Mouse (Mus musculus): Measurements from ENCODE around the gene Trim30d. TPM values are rescaled to one million over a fixed set of nuclear protein-coding genes. Genes with fewer than 3 reads are reported as not detected.
"Not testable (repeated sequence)": the region's sequence is repeated elsewhere in the genome, so short reads cannot be mapped to it uniquely, and the experiment has no call there.

The Trim30d gene
- total RNA-seq (2014; rRNA removed) (1.2 and 1.5 TPM in 2 replicates), polyA plus RNA-seq (2015; fragmentation: Nextera tagmentation; extraction: Ambion mirVana) (0.59 and 0.74 TPM in 2 replicates)

DNA sequence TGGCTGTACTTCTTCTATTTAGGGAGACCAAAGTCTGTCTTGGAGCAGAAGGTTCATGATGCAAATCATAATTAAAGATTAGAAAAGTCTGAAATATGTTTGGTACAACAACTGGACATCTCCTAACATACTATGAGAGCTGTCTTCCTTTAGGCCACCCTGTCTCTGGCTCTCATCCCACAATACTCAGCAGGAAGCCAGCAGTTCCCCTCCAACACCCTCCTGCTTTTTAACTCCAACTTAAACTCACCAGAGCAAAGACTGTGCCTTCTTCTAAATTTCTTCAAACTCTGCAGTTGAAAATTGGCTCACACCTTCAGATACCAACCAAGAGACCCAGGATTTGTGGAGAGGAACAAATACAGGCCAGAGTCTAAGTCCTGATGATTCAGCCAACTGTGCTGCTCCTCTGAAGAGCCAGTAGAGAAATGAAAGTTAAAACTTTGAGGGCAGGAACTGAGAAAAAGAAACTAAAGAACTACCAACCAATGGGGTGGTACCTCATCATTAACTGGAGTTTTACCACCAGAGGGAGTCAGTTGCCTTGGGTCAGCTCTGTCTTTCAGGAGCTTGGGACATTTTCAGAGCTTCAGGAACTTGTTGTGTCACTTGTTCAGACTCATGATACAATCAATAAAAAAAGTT, at the start of gene Trim30d:
Gene Trim30d (minus strand): TSS at position 429 of the 645 bp plus-strand sequence.
- not testable (repeated sequence) for DNase-seq; H3K27me3 ChIP-seq (ENCODE audit: insufficient read depth, low read length); H3K4me1 ChIP-seq (ENCODE audit: insufficient read depth); ATAC-seq; H3K9ac ChIP-seq; H3K4me3 ChIP-seq (ENCODE audit: low read depth, low read length); H3K9me3 ChIP-seq (ENCODE audit: low read length); H3K4me2 ChIP-seq (ENCODE audit: low read depth); H3K27ac ChIP-seq (ENCODE audit: low read depth, low read length); H3K36me3 ChIP-seq (ENCODE audit: insufficient read depth)

- Histone ChIP-seq H3K4me3 (ENCODE audit: low read depth, low read length) (no peak overlapping the region), H3K9me3 (ENCODE audit: low read length) (no peaks in the 10 kb centered on the region), H3K27ac (ENCODE audit: low read depth, low read length) (no peak overlapping the region), H3K4me1 (ENCODE audit: insufficient read depth) (no peaks in the 10 kb centered on the region), H3K27me3 (ENCODE audit: insufficient read depth, low read length) (no peaks in the 10 kb centered on the region), H3K9ac (no peak overlapping the region), H3K4me2 (ENCODE audit: low read depth) (no peak overlapping the region), H3K36me3 (ENCODE audit: insufficient read depth) (no peaks in the 10 kb centered on the region)
- no peak for TF ChIP-seq CTCF (IDR thresholded peaks at IDR 0.05; ENCODE audit: low read depth)
- WGBS, result 77% methylated on average over 1 of the region's 1 CpGs
- ATAC-seq (no peak), DNase-seq (no peak)
Measured at GRCm38 (mm10) chr7:104552700-104553099, 45.1 kb upstream of the Trim30d start.

DNA sequence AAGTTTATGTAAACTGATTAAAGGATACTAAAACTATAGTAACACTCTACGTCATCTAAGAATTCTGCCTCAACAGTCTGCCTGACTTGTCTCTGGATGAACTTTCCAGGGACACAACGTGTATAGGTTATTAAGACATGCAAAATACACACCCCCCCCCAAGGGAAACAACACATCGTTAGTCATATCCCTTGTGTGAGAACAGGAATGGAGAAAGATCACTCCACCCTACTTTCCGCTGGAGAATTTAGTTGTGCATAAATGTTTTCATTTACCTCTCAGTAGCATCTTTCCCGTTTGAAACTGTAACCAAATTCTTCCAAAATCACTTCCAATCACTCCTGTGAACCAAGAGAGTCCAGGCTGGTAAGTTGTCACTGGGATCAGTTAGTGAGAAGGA, 42.2 kb upstream of the Trim30d start, which contains the start of gene Olfr651:
Gene Olfr651 (plus strand): TSS at position 301 of the 400 bp plus-strand sequence.
- 67% methylated on average over 5 of the region's 5 CpGs for WGBS
- Histone ChIP-seq H3K4me3 (ENCODE audit: low read depth, low read length) (no peak within 1 kb of the TSS), H3K9ac (no peak within 1 kb of the TSS), H3K36me3 (ENCODE audit: insufficient read depth) (no peaks in the 10 kb centered on the region), H3K9me3 (ENCODE audit: low read length) (no peaks in the 10 kb centered on the region), H3K27me3 (ENCODE audit: insufficient read depth, low read length) (no peaks in the 10 kb centered on the region), H3K4me2 (ENCODE audit: low read depth) (no peak within 1 kb of the TSS), H3K27ac (ENCODE audit: low read depth, low read length) (no peak within 1 kb of the TSS), H3K4me1 (ENCODE audit: insufficient read depth) (no peaks in the 10 kb centered on the region)
- no peak for ATAC-seq
- no peak for TF ChIP-seq CTCF (IDR thresholded peaks at IDR 0.05; ENCODE audit: low read depth)
- no peak for DNase-seq

- no peaks in the 10 kb centered on the region for H3K36me3 ChIP-seq (ENCODE audit: insufficient read depth)
- peak; percentile 16 for DNase-seq
- H3K9me3 ChIP-seq (ENCODE audit: low read length), result no peaks in the 10 kb centered on the region
- H3K4me3 ChIP-seq (ENCODE audit: low read depth, low read length), result peak overlapping the region; percentile 37
- H3K9ac ChIP-seq, result peak overlapping the region; percentile 43; the same call in 1 of the 2 replicates
- WGBS, result 5% methylated on average over 57 of the region's 59 CpGs
- H3K4me1 ChIP-seq (ENCODE audit: insufficient read depth), result no peaks in the 10 kb centered on the region
- no peaks in the 10 kb centered on the region for H3K27me3 ChIP-seq (ENCODE audit: insufficient read depth, low read length)
- peak; percentile 94 for ATAC-seq
- peak overlapping the region; percentile 48 for H3K4me2 ChIP-seq (ENCODE audit: low read depth)
- H3K27ac ChIP-seq (ENCODE audit: low read depth, low read length), result no peak overlapping the region
- no peak for TF ChIP-seq CTCF (IDR thresholded peaks at IDR 0.05; ENCODE audit: low read depth)
Measured at GRCm38 (mm10) chr7:104501589-104502371, 5.9 kb downstream of the Trim30d start.

DNA sequence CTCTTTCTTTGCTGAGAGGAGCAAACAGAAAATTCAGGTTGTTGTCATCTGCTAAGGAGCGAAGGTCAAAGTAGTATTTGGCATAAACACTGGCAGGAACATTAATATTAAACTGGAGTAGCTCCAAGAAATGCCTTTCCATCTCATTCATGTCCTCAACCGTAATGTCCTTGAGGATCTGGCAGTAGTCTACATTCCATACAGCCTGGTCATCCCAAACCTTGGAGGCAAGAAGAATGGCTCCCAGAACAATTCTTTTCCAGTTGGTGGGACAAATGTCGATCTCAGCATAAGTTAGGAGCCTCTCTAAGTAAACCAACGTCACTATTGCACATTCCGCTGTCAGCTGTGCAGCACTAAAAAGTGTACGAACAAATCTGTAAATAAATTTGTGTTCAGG, 6.5 kb downstream of the Trim30d start:
- not testable (repeated sequence) for H3K4me2 ChIP-seq (ENCODE audit: low read depth); H3K27me3 ChIP-seq (ENCODE audit: insufficient read depth, low read length); H3K9ac ChIP-seq; H3K9me3 ChIP-seq (ENCODE audit: low read length); ATAC-seq; H3K4me3 ChIP-seq (ENCODE audit: low read depth, low read length); H3K27ac ChIP-seq (ENCODE audit: low read depth, low read length); H3K36me3 ChIP-seq (ENCODE audit: insufficient read depth); H3K4me1 ChIP-seq (ENCODE audit: insufficient read depth); DNase-seq
- 72% methylated on average over 6 of the region's 6 CpGs for WGBS

DNA sequence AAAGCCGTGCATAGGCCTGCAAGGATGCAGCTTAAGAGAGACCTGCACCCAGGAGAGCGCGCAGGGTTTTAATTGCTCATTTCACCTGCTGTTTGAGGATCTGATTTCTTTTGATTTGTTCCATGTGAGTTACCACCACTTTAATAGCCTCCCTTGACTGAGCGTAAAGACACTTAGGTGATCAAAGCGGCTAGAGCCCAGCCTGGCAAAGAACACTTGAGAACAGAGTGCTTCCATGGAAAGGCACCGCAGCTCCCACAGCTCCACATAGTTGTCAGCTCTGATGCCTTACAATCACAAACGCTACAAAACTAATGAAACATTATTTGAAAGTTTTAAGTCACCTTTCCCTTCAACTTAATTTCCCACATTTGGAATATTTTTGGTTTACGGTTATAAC, 8.2 kb downstream of the Trim30d start:
- DNase-seq; H3K27me3 ChIP-seq (ENCODE audit: insufficient read depth, low read length); H3K27ac ChIP-seq (ENCODE audit: low read depth, low read length); ATAC-seq; H3K36me3 ChIP-seq (ENCODE audit: insufficient read depth); H3K9ac ChIP-seq; H3K4me2 ChIP-seq (ENCODE audit: low read depth); H3K9me3 ChIP-seq (ENCODE audit: low read length); H3K4me3 ChIP-seq (ENCODE audit: low read depth, low read length); H3K4me1 ChIP-seq (ENCODE audit: insufficient read depth): not testable (repeated sequence)
- 26% methylated on average over 6 of the region's 8 CpGs for WGBS

DNA sequence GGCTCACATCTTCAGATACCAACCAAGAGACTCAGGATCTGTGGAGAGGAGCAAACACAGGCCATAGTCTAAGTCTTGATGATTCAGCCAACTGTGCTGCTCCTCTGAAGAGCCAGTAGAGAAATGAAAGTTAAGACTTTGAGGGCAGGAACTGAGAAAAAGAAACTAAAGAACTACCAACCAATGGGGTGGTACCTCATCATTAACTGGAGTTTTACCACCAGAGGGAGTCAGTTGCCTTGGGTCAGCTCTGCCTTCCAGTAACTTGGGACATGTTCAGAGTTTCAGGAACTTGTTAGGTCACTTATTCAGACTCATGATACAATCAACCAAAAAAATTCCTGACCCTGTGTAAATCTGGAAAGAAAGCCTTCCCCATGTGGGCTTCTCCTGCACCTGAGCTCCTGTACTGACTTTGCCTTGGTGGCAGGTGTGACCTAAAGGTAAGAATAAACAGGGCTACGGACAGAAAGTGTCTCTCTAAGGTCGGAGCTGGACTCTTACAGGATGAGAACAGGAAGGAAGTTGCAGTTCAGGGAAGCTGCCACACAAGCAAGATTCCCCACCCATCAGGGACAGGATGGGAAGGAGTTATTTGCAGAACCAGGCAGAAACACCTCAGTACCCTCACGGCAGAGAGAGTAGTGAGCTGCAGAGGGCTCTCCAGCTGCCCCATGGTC, 42.4 kb downstream of the Trim30d start, which contains the start of gene Trim30a:
Gene Trim30a (minus strand): TSS at position 129 of the 680 bp plus-strand sequence.
- TF ChIP-seq CTCF (IDR thresholded peaks at IDR 0.05; ENCODE audit: low read depth), result no peak; the same call in 1 of the 2 replicates
- H3K4me2 ChIP-seq (ENCODE audit: low read depth), result no peak within 1 kb of the TSS

More for the DNA sequence above, 42.4 kb downstream of the Trim30d start, which contains the start of gene Trim30a:
- no peaks in the 10 kb centered on the region for H3K9me3 ChIP-seq (ENCODE audit: low read length)
- 79% methylated on average over 3 of the region's 3 CpGs for WGBS
- H3K4me3 ChIP-seq (ENCODE audit: low read depth, low read length), result no peak within 1 kb of the TSS
- H3K36me3 ChIP-seq (ENCODE audit: insufficient read depth), result no peaks in the 10 kb centered on the region
- DNase-seq (no peak), ATAC-seq (no peak)
- H3K27ac ChIP-seq (ENCODE audit: low read depth, low read length), result no peak within 1 kb of the TSS
- H3K27me3 ChIP-seq (ENCODE audit: insufficient read depth, low read length), result no peaks in the 10 kb centered on the region
- H3K4me1 ChIP-seq (ENCODE audit: insufficient read depth), result no peaks in the 10 kb centered on the region
- H3K9ac ChIP-seq, result no peak within 1 kb of the TSS
